Mouse (Mus musculus): ENCODE data around the gene Slc7a8. TPM values are rescaled to one million over a fixed set of nuclear protein-coding genes. Genes with fewer than 3 reads are reported as not detected.

The Slc7a8 gene
- polyA plus RNA-seq, 1 experiment from 2014 or later: 45.7 TPM

DNA sequence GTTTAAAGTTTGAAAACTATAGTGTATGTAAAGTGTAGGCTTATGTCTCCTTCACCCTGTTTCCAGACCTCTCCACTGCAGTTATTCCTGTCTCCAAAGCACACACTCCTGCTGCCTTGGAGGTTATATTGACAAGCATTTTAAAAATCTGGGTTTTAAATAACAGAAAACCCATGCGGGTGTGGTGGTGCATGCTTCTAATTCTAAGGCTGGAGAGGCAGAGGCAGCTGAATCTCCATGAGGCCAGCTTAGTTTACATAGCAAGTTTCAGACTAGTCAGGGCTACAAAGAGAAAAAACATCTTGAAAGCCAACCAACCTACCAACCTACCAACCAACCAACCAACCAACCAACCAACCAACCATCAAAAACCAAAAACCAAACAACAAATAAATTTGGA, 66.3 kb downstream of the Slc7a8 start:
- 57% methylated on average over 1 of the region's 1 CpGs for WGBS
- Histone ChIP-seq H3K9me3 (ENCODE audit: control insufficient read depth, low read length) (no peaks in the 10 kb centered on the region), H3K4me2 (ENCODE audit: low read depth, low read length) (peak overlapping the region; percentile 44; the same call in 1 of the 2 replicates), H3K9ac (ENCODE audit: low read depth, low read length) (no peak overlapping the region), H3K27me3 (replicated peaks; ENCODE audit: control insufficient read depth, insufficient read depth, low read length) (no peaks in the 10 kb centered on the region), H3K27ac (ENCODE audit: low read length) (no peak overlapping the region; the same call in 1 of the 2 replicates), H3K4me1 (ENCODE audit: control insufficient read depth, insufficient read depth, low read length) (peaks cover 7% of the 10 kb centered on the region), H3K36me3 (ENCODE audit: control insufficient read depth, insufficient read depth, low read length) (no peaks in the 10 kb centered on the region), H3K4me3 (ENCODE audit: low read length) (no peak overlapping the region)
- no peak for ATAC-seq

DNA sequence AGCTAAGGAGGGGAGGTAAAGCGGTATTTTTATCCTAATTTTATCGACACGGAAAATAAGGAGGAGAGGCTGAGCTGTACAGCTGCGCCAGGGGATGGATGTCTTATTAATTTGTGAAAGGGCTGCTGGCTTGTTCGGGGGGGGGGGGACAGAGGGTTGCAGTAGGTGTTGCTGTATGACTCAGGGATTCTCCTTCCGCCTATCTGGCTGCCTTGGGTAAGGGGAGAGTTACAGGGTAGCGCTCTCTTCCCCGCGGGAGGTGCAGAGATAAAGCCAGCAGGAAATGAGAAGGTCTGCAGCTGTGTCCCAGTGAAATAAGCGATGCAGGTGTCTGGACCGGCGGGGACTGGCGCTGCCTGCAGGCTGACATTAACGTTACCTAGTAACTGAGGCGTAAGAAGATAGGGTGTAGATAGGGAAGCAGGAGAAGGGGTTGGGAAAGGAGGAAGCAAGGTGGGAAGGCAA, 67.1 kb downstream of the Slc7a8 start:
- no peaks in the 10 kb centered on the region for H3K9me3 ChIP-seq (ENCODE audit: control insufficient read depth, low read length)
- H3K4me3 ChIP-seq (ENCODE audit: low read length): peak overlapping the region; percentile 28
- H3K36me3 ChIP-seq (ENCODE audit: control insufficient read depth, insufficient read depth, low read length): no peaks in the 10 kb centered on the region
- peak; percentile 78 for ATAC-seq
- 2% methylated on average over 15 of the region's 15 CpGs for WGBS
- peak overlapping the region; percentile 40 for H3K9ac ChIP-seq (ENCODE audit: low read depth, low read length)
- no peaks in the 10 kb centered on the region for H3K27me3 ChIP-seq (replicated peaks; ENCODE audit: control insufficient read depth, insufficient read depth, low read length)
- H3K4me1 ChIP-seq (ENCODE audit: control insufficient read depth, insufficient read depth, low read length): peaks cover 7% of the 10 kb centered on the region
- H3K4me2 ChIP-seq (ENCODE audit: low read depth, low read length): peak overlapping the region; percentile 44
- H3K27ac ChIP-seq (ENCODE audit: low read length): peak overlapping the region; percentile 46

DNA sequence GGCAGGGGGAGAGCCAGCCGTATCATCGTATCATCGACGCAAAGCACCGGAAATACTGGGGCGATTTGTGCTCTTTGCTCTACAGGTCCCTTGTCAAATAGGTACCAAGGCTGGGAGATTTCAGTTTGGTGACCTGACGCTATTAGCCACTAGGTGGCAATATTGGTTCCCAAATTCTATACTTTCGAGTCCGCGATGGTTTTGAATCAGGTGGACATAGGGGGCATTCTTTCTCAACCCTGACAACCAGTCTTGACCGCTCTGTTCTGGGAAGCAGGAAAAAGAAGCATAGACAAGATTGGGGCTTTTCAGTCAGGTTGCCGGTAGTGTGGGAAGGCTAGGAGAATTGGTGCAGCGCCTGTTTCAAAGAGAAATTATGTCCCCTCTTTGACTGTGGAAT, 67.6 kb downstream of the Slc7a8 start:
- H3K4me2 ChIP-seq (ENCODE audit: low read depth, low read length): peak overlapping the region; percentile 44
- peak; percentile 56 for ATAC-seq
- no peaks in the 10 kb centered on the region for H3K27me3 ChIP-seq (replicated peaks; ENCODE audit: control insufficient read depth, insufficient read depth, low read length)
- no peaks in the 10 kb centered on the region for H3K9me3 ChIP-seq (ENCODE audit: control insufficient read depth, low read length)
- under 1% methylated on average over 13 of the region's 13 CpGs for WGBS
- no peak overlapping the region for H3K9ac ChIP-seq (ENCODE audit: low read depth, low read length)
- H3K36me3 ChIP-seq (ENCODE audit: control insufficient read depth, insufficient read depth, low read length): no peaks in the 10 kb centered on the region
- no peak overlapping the region for H3K27ac ChIP-seq (ENCODE audit: low read length)
- peaks cover 7% of the 10 kb centered on the region for H3K4me1 ChIP-seq (ENCODE audit: control insufficient read depth, insufficient read depth, low read length)
- H3K4me3 ChIP-seq (ENCODE audit: low read length): peak overlapping the region; percentile 28

DNA sequence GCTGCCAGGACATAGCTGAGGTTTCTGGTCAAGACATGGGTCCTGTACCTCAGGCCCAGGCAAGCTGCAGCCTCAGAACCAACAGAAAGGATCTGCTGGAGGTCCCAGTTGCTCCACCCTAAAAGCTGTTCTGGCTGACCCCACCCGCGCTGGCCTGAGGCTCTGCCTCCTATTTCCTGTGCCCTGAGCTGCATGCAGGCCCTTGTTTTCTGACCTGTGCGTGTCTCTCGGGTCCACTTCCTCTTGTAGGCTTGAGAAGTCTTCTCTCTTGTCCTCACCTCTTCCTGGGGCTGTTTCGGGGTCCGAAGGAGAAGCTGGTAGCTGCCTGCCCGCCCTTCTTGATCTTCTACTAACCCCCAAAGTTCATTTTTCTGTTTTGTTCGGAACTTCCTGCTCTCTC, 68.9 kb downstream of the Slc7a8 start:
- 67% methylated on average over 8 of the region's 8 CpGs for WGBS
- no peak overlapping the region for H3K27ac ChIP-seq (ENCODE audit: low read length)
- H3K4me3 ChIP-seq (ENCODE audit: low read length): no peak overlapping the region
- H3K36me3 ChIP-seq (ENCODE audit: control insufficient read depth, insufficient read depth, low read length): no peaks in the 10 kb centered on the region
- H3K9ac ChIP-seq (ENCODE audit: low read depth, low read length): no peak overlapping the region
- no peak for ATAC-seq
- peaks cover 7% of the 10 kb centered on the region for H3K4me1 ChIP-seq (ENCODE audit: control insufficient read depth, insufficient read depth, low read length)
- no peak overlapping the region for H3K4me2 ChIP-seq (ENCODE audit: low read depth, low read length)
- no peaks in the 10 kb centered on the region for H3K9me3 ChIP-seq (ENCODE audit: control insufficient read depth, low read length)
- H3K27me3 ChIP-seq (replicated peaks; ENCODE audit: control insufficient read depth, insufficient read depth, low read length): no peaks in the 10 kb centered on the region

DNA sequence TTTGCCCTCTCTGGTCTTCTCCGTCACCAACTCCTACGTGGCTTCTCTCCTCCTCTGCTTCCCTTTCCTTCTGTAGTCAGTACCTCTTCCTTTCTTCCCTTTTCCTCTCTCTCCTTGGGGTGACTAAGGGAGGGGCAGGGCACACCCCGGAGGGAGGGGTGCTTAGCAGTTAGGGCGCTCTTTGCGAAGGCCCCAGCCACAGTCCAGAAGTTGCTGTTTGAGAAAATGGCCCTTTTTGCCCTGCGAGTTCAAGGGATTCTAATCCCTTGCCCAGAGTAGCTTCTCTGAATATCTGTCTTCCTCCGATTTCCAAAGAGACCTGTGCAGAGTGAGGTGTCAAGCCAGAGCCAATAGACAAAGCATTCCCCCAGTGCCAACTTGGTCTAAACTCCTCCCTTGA, 69.7 kb downstream of the Slc7a8 start, which contains the start of gene Cebpe:
Gene Cebpe (minus strand): TSS at position 101 of the 400 bp plus-strand sequence.
- Histone ChIP-seq H3K9me3 (ENCODE audit: control insufficient read depth, low read length) (no peaks in the 10 kb centered on the region), H3K27me3 (replicated peaks; ENCODE audit: control insufficient read depth, insufficient read depth, low read length) (no peaks in the 10 kb centered on the region), H3K4me3 (ENCODE audit: low read length) (no peak within 1 kb of the TSS), H3K4me2 (ENCODE audit: low read depth, low read length) (no peak within 1 kb of the TSS), H3K27ac (ENCODE audit: low read length) (no peak within 1 kb of the TSS), H3K4me1 (ENCODE audit: control insufficient read depth, insufficient read depth, low read length) (peaks cover 7% of the 10 kb centered on the region), H3K36me3 (ENCODE audit: control insufficient read depth, insufficient read depth, low read length) (no peaks in the 10 kb centered on the region), H3K9ac (ENCODE audit: low read depth, low read length) (no peak within 1 kb of the TSS)
- 78% methylated on average over 7 of the region's 7 CpGs for WGBS
- ATAC-seq: no peak

DNA sequence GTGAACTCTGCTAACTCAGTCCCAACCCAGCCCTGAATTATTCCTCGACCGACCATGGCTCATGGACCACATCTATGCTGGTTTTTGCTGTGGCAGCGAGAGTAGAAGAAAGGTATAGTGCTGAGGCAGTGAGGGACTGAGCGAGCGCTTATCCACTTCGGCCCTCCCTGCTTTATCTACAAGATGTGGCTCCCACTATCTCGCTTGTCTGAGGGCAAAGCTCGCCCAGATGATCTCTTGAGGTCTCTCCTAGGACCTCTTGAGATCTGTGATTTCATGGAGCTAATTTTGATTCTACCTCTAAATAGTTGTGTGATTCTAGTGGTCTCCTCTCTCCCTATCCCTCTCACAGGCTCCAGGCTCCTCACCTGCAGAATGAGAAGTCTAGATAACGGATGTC, 72.7 kb downstream of the Slc7a8 start:
- no peak overlapping the region for H3K4me2 ChIP-seq (ENCODE audit: low read depth, low read length)

DNA sequence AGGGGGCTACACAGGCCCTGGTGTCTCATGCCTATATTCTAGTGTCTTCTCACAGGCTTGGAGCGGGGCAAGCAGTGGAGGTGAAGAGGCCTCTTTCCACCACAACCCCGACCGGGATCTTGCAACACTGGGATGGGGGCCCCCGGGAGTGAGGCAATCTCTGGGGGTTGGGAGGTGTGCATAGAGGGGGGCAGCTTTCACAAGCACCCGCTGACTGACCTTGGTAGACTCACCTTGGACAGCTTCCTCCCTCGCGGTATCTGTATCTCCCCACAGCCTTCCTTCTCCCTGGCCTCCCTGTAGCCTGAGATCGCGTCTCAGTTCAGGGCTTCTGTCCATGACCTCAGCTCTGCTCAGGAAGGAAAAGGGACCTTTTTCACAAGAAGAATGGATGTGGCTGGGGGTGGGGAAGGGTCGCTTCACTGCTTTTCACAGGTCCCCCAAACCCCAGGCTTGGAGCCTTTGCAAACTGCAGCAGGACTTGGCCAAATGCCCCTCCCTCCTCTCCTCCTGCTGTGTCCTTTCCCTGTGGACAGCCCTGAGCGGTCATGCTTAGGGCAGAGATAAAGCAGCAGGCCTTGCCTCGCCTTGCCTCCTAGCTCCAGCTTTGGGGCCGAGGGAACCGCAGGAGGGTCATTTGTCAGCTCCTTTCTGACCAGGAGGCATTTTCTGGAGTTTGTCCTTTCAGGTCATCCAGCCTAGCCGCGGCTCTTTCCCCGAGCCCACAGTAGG, 75.0 kb downstream of the Slc7a8 start:
- Histone ChIP-seq H3K4me3 (ENCODE audit: low read length) (no peak overlapping the region), H3K27ac (ENCODE audit: low read length) (no peak overlapping the region), H3K9ac (ENCODE audit: low read depth, low read length) (peak overlapping the region; percentile 44; the same call in 1 of the 2 replicates), H3K27me3 (replicated peaks; ENCODE audit: control insufficient read depth, insufficient read depth, low read length) (no peaks in the 10 kb centered on the region; the same call in 1 of the 2 replicates), H3K4me2 (ENCODE audit: low read depth, low read length) (no peak overlapping the region), H3K36me3 (ENCODE audit: control insufficient read depth, insufficient read depth, low read length) (no peaks in the 10 kb centered on the region), H3K9me3 (ENCODE audit: control insufficient read depth, low read length) (no peaks in the 10 kb centered on the region), H3K4me1 (ENCODE audit: control insufficient read depth, insufficient read depth, low read length) (peaks cover 7% of the 10 kb centered on the region; the same call in 1 of the 2 replicates)
- ATAC-seq: peak; percentile 51
- 52% methylated on average over 17 of the region's 17 CpGs for WGBS

More for the DNA sequence above, 72.7 kb downstream of the Slc7a8 start:
- Histone ChIP-seq H3K9ac (ENCODE audit: low read depth, low read length) (no peak overlapping the region), H3K4me3 (ENCODE audit: low read length) (no peak overlapping the region), H3K27ac (ENCODE audit: low read length) (no peak overlapping the region), H3K36me3 (ENCODE audit: control insufficient read depth, insufficient read depth, low read length) (no peaks in the 10 kb centered on the region), H3K9me3 (ENCODE audit: control insufficient read depth, low read length) (no peaks in the 10 kb centered on the region), H3K27me3 (replicated peaks; ENCODE audit: control insufficient read depth, insufficient read depth, low read length) (no peaks in the 10 kb centered on the region; the same call in 1 of the 2 replicates), H3K4me1 (ENCODE audit: control insufficient read depth, insufficient read depth, low read length) (peaks cover 9% of the 10 kb centered on the region; the same call in 1 of the 2 replicates)
- WGBS: 68% methylated on average over 9 of the region's 9 CpGs
- ATAC-seq: no peak

DNA sequence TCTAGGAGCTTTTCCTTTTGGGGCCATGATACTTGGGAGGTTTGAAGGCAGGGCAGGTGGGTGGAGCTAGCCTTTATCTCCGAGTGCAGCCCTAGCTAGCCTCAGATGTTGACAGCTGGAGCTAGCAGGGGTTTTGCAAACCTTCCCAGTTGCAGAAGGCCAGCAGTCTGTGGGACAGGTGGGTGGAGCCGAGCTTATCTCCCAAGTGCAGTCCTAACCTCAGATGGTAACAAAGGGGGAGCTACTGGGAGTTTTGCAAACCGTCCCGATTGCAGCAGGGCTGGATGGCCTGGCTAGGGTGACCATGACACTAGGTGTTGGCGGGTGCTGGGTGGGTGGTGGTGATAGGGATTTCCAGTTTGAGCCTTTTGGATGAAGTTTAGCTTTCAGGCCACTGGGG, 75.9 kb downstream of the Slc7a8 start:
- Histone ChIP-seq H3K9me3 (ENCODE audit: control insufficient read depth, low read length) (no peaks in the 10 kb centered on the region), H3K4me1 (ENCODE audit: control insufficient read depth, insufficient read depth, low read length) (peaks cover 7% of the 10 kb centered on the region; the same call in 1 of the 2 replicates), H3K4me3 (ENCODE audit: low read length) (no peak overlapping the region), H3K36me3 (ENCODE audit: control insufficient read depth, insufficient read depth, low read length) (no peaks in the 10 kb centered on the region), H3K27me3 (replicated peaks; ENCODE audit: control insufficient read depth, insufficient read depth, low read length) (no peaks in the 10 kb centered on the region; the same call in 1 of the 2 replicates), H3K9ac (ENCODE audit: low read depth, low read length) (no peak overlapping the region), H3K4me2 (ENCODE audit: low read depth, low read length) (no peak overlapping the region), H3K27ac (ENCODE audit: low read length) (no peak overlapping the region)
- 35% methylated on average over 5 of the region's 5 CpGs for WGBS
- ATAC-seq: peak; percentile 52

DNA sequence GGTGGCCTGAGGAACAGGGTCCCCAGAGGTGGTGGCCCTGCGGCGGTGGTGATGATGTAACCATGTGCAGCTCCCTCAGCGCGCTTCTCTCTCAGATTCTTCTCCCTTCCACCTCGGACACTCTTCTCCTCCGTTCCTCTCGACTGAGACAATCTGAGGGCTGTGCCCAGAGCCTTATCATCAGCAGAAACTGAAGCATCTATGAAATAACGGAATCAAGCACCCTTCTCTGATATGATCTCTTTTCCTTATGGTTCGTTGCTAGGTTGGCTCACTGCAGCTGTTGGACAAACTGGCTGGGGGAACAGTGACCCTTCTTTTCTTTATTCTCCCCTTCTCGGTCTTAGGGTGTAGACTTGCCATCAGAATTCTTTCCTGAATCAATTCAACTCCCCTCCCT, 78.5 kb downstream of the Slc7a8 start:
- H3K4me1 ChIP-seq (ENCODE audit: control insufficient read depth, insufficient read depth, low read length): peaks cover 7% of the 10 kb centered on the region; the same call in 1 of the 2 replicates
- no peak for ATAC-seq
- H3K27ac ChIP-seq (ENCODE audit: low read length): no peak overlapping the region
- H3K36me3 ChIP-seq (ENCODE audit: control insufficient read depth, insufficient read depth, low read length): no peaks in the 10 kb centered on the region
- H3K4me2 ChIP-seq (ENCODE audit: low read depth, low read length): no peak overlapping the region
- WGBS: 66% methylated on average over 10 of the region's 10 CpGs
- no peak overlapping the region for H3K9ac ChIP-seq (ENCODE audit: low read depth, low read length)
- H3K9me3 ChIP-seq (ENCODE audit: control insufficient read depth, low read length): no peaks in the 10 kb centered on the region
- no peak overlapping the region for H3K4me3 ChIP-seq (ENCODE audit: low read length)
- H3K27me3 ChIP-seq (replicated peaks; ENCODE audit: control insufficient read depth, insufficient read depth, low read length): no peaks in the 10 kb centered on the region; the same call in 1 of the 2 replicates

Measured in intestine, embryonic 16.5 days (tissue).